Mouse (Mus musculus) spleen, postnatal 0 days (tissue): Measurements from ENCODE around the gene Usp17le. TPM values are rescaled to one million over a fixed set of nuclear protein-coding genes. Genes with fewer than 3 reads are reported as not detected.

Experiments used
- polyA plus RNA-seq: library from polyadenylated mRNA; unstranded; fragments of >200 nt; fragmentation: Nextera tagmentation; extraction: Ambion mirVana; gene quantifications from 2 replicates; pipeline ENCODE4 v1.2.1, GENCODE M21; 2015

Gene Usp17le
- polyA plus RNA-seq = not detected in 2 replicates

GRCm38 (mm10) chr7:104777370-104777769 lies at the start of gene Usp17le:
Usp17le (minus strand) TSS chr7:104777470.

Other genes starting within 250 kb of the Usp17le start
- gene Olfr651, start 227.3 kb downstream of the Usp17le start, polyA plus RNA-seq = not detected in 2 replicates
- gene Olfr652, start 216.6 kb downstream of the Usp17le start, polyA plus RNA-seq = not detected in 2 replicates
- gene Olfr653, start 200.2 kb downstream of the Usp17le start, polyA plus RNA-seq = not detected in 2 replicates
- gene Olfr654, start 190.4 kb downstream of the Usp17le start, polyA plus RNA-seq = not detected in 2 replicates
- not detected in 2 replicates for gene Olfr655, start 175.7 kb downstream of the Usp17le start, polyA plus RNA-seq
- gene Olfr656, start 163.5 kb downstream of the Usp17le start, polyA plus RNA-seq = not detected in 2 replicates
- not detected in 2 replicates for gene Olfr657, start 152.7 kb downstream of the Usp17le start, polyA plus RNA-seq
- not detected in 2 replicates for gene Olfr658, start 130.2 kb downstream of the Usp17le start, polyA plus RNA-seq
- not detected in 2 replicates for gene Olfr659, start 110.7 kb downstream of the Usp17le start, polyA plus RNA-seq
- not detected in 2 replicates for gene Olfr661, start 91.0 kb downstream of the Usp17le start, polyA plus RNA-seq
- gene Usp17lb, start 65.1 kb upstream of the Usp17le start, polyA plus RNA-seq = not detected in 2 replicates
- not detected in 2 replicates for gene Usp17la, start 79.5 kb upstream of the Usp17le start, polyA plus RNA-seq
- gene Olfr665, start 100.6 kb upstream of the Usp17le start, polyA plus RNA-seq = not detected in 2 replicates
- gene Olfr666, start 118.5 kb upstream of the Usp17le start, polyA plus RNA-seq = not detected in 2 replicates
- gene Olfr667, start 144.0 kb upstream of the Usp17le start, polyA plus RNA-seq = not detected in 2 replicates
- not detected in 2 replicates for gene Olfr668, start 150.6 kb upstream of the Usp17le start, polyA plus RNA-seq
- not detected in 2 replicates for gene Olfr669, start 156.8 kb upstream of the Usp17le start, polyA plus RNA-seq
- gene Olfr670, start 185.2 kb upstream of the Usp17le start, polyA plus RNA-seq = not detected in 2 replicates
- not detected in 2 replicates for gene Olfr671, start 201.7 kb upstream of the Usp17le start, polyA plus RNA-seq
- not detected in 2 replicates for gene Olfr672, start 224.6 kb upstream of the Usp17le start, polyA plus RNA-seq